Mouse (Mus musculus) left cerebral cortex, postnatal 25 days (tissue): ENCODE measurements around the gene Med8. TPM values are rescaled to one million over a fixed set of nuclear protein-coding genes. Genes with fewer than 3 reads are reported as not detected.

ENCODE experiments used
- DNase-seq, 2 experiments: peaks; one replicate each; pipeline ENCODE4 v3.0.0; 2022; ENCODE audit warnings: low spot score in 2 of 2, mixed read lengths in 1 of 2
- intact Hi-C: fragments of 180-260 bp; cut with DNase I; formaldehyde crosslinking; loops from one replicate; pipeline ENCODE4 v1.15.1; 2025
- total RNA-seq, 2 experiments: library from RNA; stranded (reverse); gene quantifications; 2 replicates each; pipeline ENCODE4 v1.2.3; 2021

Gene Med8
- total RNA-seq: 10 to 100 TPM; 58.8 to 63.1 TPM

DNA sequence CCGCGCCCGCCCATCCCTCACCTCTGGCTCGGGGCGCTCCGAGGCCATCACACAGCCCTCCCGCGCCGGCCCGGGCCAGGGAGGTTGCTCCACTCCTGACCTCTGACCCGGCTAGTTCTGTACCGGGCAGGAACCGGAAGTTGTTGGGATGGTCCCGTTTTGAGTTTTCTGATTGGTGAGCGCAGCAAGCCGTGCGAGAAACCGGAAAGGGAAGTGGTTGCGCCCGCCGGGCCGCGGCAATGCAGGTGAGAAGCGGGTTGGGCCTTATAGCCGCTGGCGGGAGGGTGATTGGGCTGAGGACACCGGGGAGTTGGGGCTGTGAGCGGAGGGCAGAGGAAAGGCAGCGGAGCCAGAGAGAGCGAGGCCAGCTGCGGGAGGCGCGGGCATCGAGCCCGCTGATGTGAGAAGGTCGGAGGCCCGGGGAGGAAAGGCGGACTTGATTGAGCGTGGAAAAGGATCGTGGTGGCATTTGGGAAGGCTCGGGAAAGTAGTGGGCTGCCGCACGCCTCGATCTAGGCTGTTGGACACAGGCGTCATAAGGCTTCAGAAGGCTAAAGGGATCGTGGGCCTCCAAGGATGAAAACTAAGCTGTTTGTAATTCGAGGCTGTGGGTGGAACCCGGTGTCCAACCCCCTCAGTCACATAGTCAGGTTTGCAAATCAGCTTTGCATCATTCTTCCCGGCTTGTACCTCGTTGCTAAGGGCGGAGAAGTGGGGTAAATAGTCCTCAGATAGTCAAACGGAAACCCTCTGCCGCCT is at the start of gene Med8, which contains the start of gene Szt2:
Med8 (plus strand) TSS at position 196 of the 759 bp plus-strand sequence.
Szt2 (minus strand) TSS at position 132 of the 759 bp plus-strand sequence.
- intact Hi-C loops: no loop called here
- peak; percentile 91 to 95 for DNase-seq

DNA sequence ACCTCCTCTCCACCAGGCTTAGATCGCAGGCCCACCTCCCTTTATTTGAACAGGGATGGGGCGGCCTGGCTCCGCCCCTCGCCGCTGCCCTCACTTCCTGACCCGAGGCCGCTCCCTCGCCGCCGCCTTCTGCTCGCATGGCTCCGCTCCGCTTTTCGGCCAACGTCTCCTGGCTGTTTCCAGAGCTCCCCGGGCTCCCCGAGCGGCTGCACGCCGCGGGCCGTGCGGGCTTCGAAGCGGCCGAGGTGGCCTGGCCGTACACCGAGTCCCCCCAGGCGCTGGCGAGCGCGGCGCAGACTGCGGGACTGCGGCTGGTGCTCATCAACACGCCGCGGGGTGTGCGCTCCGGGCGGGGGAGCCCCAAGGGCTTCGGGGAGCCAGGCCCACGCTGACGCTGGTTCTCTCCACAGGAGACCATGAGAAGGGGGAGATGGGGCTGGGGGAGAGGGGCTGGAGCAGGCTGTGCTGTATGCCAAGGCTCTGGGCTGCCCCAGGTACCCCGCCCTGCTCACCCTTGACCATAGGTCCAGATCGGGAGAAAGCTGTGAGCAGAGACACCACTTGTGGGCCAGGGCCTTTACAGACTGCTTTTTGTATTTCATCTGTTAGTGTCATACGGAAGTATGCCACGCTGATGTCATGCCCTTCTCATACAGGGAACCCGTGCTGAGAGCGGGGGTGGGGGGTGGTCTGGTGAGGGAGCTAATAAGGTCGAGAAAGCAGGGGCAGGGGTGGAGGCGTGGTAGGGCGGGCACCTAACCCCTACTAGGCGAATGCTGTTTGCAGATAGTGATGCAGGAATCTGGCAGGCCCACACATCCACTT is 49.0 kb upstream of the Med8 start:
- intact Hi-C loops: no loop called here
- peak; percentile 57 to 64 for DNase-seq

DNA sequence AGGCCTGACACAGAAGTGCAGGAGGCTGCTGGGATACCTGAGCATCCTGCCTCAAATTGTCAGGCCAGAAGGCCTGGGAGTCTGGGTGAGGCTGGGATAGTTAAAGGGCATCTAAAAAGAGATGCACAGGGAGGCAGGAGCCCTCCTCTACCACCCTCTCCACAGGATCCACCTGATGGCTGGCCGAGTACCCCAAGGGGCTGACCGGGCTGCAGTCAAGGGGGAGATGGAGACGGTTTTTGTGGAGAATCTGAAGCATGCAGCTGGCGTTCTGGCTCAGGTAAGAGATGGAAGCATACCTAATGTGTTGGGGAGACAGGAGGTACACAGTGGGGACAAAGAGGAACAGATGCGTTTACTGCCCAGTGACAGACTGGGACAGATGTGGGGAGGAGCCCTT is 47.7 kb upstream of the Med8 start:
- DNase-seq: no peak
- intact Hi-C loops: no loop called here

DNA sequence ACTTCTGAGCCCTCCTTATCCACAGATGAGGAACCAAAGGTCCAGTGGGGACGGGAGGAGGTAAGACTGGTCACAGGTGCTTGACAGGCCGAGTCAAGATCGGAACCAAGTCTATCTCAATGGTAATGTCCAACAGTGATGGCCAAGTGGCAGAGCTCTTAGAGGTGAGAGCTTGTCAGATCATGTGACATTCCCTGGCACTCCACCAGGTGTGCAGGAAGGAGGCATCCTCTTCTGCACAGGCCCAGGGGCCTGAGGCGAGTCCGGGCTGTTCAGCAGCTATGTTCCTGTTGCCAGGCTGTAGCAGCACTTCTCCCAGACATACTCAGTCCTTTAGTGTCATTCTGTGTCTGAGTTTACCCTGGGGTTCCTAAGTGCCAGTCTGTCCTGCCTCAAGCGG is 46.3 kb upstream of the Med8 start:
- DNase-seq: no peak
- intact Hi-C loops: no loop called here

DNA sequence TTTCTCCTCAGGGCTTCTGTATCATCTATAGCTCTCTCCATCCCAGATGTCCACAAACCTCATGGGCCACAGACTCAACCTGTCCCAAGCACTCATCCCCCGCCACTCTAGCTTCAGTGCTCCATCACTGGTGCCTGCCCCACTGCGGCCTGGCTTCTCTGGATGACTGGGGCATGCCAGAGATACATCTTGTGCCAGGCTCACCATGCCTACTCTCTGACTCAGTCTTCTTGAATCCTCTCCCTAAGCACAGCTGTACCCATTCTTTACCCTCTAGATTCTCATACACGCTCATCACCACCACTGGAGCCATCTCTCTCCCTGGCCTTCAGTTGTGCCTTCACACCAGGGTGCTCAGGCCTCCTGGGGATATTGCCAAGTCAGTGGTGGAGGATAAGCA is 45.2 kb upstream of the Med8 start:
- intact Hi-C loops: no loop called here
- no peak for DNase-seq

DNA sequence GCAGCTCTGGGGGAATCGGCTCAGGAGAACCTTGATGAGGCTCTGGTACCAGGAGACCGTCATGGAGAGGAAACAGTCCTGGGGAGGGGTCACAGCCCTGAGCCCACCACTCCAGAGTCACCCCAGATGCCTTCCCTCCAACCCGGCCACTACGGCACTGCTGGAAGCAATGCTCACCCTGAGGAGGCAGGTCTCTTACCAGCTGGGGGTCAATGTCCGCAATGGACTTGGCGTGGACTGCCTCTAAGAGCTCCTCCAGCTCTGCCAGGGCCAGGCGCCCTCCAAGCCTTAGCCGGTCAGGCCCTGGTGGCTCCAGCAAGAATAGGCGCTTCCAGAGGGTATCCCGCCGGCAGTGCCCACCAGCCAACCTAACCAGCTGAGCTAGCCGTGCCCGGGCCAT is 44.5 kb upstream of the Med8 start:
- no peak for DNase-seq
- intact Hi-C loops: no loop called here

DNA sequence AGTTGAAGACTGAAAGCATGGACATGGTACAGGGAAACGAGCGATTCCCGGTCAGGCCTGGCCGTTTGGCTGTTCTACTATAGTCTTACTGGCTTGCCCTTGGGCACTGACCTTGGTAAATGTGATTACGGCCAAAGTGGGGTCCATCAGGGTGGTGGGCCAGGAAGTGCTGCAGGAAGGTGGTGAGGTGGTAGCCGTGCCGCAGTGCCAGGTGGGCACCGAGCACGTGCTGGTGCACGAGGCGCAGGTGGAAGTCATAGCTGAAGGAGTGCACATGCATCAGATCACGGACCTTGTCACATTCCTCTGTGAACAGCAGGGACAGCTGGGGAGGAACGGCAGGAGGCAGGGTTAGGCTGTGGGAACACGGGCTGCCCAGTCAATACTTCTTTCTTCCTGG is 43.1 kb upstream of the Med8 start:
- no peak for DNase-seq
- intact Hi-C loops: no loop called here

DNA sequence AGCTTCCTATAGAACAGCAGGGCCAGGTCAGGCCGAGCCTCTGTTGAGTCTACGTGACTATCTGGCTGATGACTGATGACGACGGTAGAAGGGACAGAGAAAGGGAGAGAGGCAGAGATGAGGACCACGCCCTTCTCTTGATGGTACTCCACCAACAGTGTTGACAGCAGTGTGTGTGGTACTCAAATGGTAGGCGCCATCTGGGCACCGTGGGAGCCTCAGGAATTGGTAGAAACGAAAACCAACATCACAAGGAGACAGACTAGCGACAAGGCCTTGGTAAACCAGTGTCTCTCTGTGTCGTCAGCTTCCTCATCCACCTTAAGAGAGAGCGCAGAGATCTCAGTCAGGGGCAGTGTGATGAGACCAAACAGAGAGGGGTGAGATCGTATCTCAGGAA is 41.6 kb upstream of the Med8 start:
- DNase-seq: no peak
- intact Hi-C loops: no loop called here

DNA sequence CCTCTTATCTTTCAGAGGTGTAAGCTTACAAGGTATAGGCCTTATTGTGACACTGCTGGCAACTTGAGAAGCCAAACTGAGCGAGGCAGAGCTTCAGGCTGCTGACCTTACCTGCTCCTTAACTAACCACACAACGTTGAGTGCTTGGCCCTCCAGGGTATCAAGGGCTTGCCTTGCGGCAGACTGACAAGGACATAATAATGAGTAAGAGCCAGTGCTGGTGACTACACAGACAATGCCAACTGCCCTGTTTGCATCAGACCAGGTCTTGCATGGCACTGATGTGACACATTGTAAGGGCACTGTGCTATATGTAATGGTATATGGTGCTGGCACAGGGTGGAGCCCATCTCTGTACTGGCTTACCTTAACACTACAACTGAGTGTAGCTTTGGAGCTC is 40.5 kb upstream of the Med8 start:
- intact Hi-C loops: no loop called here
- no peak for DNase-seq

DNA sequence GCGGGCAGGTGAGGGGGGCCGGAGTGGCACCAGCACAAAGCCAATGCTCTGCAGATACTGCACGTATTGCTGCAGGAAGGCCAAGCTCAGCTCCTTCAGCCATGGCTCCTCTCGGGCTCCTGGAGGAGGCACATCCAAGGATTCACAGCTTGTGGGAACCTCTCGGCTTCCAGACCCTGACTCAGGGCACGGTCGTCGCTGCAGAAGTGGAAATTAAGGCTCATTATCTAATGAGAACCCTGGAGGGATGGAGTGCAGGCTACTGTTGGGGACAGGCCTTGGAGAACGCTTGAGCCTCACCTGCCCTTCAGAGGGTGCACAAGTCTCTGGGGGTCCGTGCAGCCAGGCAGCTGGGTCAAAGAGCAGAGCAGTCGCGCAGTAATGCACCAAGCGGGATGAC is 37.3 kb upstream of the Med8 start:
- intact Hi-C loops: no loop called here
- no peak for DNase-seq

DNA sequence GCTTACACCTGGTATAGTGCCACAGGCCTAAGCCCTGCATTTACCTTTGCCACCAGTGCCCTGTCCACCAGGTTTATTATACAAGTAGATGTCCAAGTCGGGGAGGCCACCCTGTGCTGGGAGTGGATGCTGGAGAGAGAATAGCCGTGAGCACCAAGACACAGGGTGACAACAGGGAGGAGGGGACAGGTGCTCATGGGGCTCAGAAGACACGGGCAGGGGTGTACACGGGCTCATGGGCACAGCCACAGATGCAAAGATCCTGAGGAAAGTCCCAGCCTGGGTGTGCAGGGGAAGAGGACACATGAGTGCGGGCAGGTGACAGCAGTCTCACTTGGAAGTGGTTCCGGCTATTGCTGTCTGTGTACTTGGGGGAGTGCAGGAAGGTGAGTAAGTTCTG is 33.1 kb upstream of the Med8 start:
- intact Hi-C loops: no loop called here
- no peak for DNase-seq

DNA sequence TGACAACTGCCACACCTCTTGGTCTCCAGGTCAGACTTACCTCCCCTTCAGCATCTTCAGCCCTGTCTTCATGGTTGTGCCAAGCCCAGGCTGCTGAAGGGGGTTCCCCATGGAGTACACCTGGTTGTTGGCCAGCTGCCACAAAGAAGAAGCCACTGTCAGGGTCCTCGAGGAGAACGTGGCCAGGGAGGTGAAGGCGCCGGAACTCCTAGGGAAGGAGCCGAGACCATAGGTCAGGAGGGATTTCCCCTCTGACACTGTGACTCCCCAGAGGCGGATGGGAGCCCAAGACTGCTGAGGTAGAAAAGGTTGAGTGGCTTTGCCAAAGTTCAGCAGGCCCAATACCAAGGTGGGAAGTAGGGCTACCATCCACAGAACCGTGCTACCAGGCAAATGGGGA is 25.9 kb upstream of the Med8 start:
- DNase-seq: no peak
- intact Hi-C loops: no loop called here

DNA sequence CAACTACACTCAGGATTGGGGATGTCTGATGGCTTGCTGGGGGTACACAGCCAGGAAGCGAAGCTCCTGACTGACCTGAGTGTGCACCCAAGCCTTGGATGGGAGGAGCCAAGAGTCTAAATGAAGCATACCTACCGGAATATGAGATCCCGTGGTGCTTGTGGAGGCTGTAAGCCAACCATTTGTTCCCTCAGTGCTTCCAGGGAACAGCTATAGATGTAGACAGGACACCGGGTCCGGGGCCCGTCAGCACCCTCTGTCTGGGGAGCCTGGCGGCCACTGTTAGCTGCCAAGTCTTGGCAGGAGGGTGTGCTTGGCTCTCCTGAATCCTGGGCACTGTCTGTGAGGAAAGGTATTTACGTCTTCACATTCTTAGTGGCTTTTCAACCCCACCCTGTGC is 21.8 kb upstream of the Med8 start:
- intact Hi-C loops: no loop called here
- DNase-seq: no peak

DNA sequence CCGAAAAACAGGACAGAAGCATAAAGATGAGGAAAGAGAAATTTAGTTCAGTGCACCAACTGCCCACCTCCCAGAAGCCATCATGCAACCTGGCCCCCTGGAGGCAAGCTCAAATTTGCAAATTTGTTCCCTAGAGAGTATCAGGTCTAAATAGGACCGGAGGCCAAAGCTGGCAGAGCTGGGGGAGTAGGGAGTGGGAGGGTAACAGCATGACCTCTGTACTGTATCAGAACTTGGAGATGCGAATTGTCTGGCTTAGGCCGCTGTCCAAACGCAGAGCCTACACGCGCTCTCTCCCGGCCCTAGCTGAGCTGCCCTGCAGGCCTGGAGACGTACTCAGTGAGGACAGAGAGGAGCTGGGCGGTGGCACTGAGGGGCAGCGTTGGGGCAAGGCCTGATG is 19.0 kb upstream of the Med8 start:
- intact Hi-C loops: no loop called here
- no peak for DNase-seq

DNA sequence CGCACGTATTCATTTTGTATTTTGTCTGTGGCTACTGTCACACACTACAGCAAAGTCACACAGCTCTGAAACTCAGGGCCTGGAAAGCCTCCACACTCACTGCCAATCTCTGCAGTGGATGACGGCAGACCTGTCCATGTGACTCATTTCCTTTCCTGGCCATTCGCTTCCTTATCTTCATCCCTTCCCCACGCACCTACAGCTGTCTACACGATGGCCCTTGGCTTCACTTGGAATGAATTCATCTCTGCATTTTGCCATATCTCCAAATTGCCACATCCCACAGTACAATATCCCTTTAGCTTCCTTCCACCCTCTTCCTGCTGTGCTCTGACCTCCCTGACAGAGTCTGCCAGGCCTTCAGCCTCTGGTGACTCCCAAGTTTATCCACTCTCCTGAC is 14.6 kb upstream of the Med8 start:
- peak in 1 of 2 experiments; percentile 10 for DNase-seq
- intact Hi-C loops: no loop called here

DNA sequence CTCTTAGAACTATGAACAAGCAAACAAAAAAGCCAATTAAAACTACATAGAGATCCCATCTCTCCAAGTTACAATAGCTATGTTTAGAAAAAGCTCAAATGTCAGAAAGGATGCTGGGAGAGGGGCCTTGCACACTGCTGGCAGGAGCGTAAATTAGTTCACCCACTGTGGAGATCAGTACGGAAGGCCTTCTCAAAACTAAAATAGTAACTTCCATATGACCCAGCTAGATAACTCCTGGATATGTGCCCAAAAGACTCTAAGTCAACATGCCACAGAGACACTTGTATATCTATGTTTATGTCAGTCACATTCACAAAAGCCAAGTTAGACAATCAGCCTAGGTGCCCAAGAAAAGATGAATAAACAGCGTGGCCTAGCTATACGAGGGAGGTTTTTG is 13.8 kb upstream of the Med8 start:
- no peak for DNase-seq
- intact Hi-C loops: no loop called here

DNA sequence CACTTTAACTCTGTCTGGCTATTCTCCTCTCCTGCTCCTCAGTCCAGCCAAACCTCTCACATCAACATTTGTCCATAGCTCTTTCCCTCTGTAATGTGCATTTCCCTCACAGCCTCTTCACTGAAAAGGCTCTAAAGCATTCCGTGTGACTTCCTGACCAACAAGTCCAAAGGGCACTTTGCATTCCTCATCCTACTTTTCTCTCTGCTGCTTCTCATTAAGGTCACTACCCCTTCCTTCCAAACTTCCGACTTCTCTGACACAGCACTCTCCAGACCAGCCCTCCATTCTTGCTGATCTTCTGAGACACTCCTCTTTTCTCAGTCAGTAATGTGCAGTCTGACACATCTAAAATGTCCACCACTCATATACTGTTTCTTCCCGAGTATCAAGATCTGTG is 12.7 kb upstream of the Med8 start:
- DNase-seq: no peak
- intact Hi-C loops: no loop called here

DNA sequence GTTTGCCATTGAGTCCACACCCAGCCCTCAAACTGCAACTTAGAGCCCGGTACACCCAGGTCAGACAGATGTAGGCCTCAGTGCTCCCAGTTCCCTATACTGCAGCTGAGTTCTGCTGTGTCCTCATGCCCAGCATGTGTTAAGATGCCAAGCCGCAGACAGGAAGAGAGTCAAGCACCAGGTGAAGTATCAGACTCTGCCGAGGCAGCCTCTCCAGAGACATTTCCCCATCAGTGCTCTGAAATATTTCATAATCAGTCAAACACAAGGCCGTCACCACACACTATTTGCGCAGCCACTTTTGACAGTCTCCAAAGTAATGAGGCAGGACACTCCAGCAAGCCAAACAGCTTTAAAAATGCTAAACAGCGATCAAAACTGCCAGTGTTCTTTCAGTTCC is 10.7 kb upstream of the Med8 start:
- intact Hi-C loops: no loop called here
- DNase-seq: no peak

DNA sequence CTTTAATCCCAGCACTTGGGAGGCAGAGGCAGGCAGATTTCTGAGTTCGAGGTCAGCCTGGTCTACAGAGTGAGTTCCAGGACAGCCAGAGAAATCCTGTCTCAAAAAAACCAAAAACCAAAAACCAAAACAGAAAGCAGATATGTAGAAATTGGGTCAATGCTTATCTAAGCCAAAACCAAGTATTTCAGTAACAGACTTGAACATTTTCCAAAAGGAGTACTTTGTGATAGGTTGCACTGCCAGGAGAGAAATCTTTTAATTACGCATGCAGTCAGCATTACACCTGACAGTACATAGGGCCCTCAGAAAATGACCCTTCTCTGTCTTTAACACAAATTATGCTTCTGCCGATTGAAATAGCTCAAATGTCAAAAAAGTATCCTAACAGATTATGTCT is 7.7 kb upstream of the Med8 start:
- DNase-seq: no peak
- intact Hi-C loops: no loop called here

DNA sequence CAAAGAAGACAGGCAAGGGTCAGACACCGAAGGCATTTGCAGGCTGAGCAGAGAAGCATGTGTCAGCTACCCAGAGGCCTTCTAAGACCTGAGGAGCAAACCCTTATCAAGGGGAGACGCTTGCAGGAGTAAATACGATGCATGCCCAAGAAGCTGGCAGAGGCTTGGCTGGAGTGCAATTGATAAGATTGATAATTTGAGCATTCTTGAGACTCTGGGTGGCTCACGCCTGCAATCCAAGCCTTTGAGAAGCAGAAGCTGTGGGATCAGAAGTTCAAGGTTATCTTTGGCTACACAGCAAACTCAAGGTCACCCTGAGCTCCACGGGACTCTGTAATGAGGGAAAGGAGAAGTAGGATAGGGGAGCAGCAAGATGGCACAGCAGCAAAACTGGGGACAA is 7.2 kb upstream of the Med8 start:
- intact Hi-C loops: no loop called here
- DNase-seq: no peak

DNA sequence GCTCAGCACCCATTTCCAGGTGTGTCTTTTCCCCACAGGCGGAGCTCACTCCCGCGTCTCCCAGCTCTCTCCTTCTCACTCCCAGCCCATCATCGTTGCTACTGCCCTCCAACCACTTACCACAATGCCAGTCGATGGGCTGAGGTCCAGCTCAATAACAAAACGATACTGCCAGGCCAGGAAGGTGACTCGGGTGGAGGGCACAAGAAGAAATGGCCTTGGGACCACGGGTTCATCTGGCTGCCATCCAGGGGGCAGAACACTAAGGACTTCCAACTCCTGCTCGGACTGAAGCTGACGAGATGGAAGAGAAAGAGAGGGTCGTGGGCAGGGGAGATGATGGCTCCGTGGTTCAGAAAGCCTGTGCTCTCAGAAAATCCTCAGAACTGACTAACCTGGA is 6.4 kb upstream of the Med8 start:
- no peak for DNase-seq
- intact Hi-C loops: no loop called here
